Mouse (Mus musculus) cortical plate, adult 2 months (tissue): ENCODE data around the gene Rorc.

Source experiments
- CTCF ChIP-seq: fragments of 200-500 bp; IDR thresholded peaks from 2 replicates; pipeline ENCODE4 v1.5.1; 2011; ENCODE audit warnings: mild to moderate bottlenecking, control low read depth, low read length; ENCODE audit not compliant: insufficient read depth; ENCODE audit errors: extremely low read depth
- POLR2A ChIP-seq: fragments of 200-500 bp; IDR thresholded peaks from 2 replicates; pipeline ENCODE4 v1.6.1; 2011; ENCODE audit warnings: mild to moderate bottlenecking, low read length, control low read depth; ENCODE audit not compliant: insufficient read depth; ENCODE audit errors: extremely low read depth

DNA sequence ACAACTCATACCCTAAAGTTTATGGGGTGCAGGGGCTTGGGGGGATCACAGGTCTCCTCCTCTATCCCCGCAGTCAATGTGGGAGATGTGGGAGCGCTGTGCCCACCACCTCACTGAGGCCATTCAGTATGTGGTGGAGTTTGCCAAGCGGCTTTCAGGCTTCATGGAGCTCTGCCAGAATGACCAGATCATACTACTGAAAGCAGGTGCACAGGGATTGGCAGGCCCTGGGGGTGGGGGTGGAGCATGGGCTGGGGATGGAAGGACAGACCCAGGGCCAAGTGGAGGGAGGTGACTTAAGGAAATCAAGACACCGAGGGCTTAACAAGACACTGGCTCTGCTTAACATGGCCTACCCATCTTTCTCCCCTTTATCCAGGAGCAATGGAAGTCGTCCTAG, 18.4 kb downstream of the Rorc start:
- TF ChIP-seq POLR2A, result no peak
- TF ChIP-seq CTCF, result no peak
